Mouse (Mus musculus) T-helper 1 cell (primary cell): ENCODE data around the gene Tas2r115.
"Not testable (repeated sequence)": the region's sequence is repeated elsewhere in the genome, so short reads cannot be mapped to it uniquely, and the experiment has no call there.

Source experiments
- in situ Hi-C: fragments of 300-600 bp; cut with MboI, MseI; formaldehyde crosslinking; loops from one replicate; pipeline ENCODE4 v1.15.1; 2025; ENCODE audit warnings: high pct_unique_total_duplicates

The Tas2r115 gene

GRCm38 (mm10) chr6:132737935-132738334 is at the start of gene Tas2r115:
Tas2r115 (minus strand) TSS chr6:132738035.
- in situ Hi-C loops, result no loop called here

GRCm38 (mm10) chr6:132778062-132778461 is 40.2 kb upstream of the Tas2r115 start, which contains the start of gene Tas2r136:
Tas2r136 (minus strand) TSS chr6:132778162.
- in situ Hi-C loops, result no loop called here

GRCm38 (mm10) chr6:132761831-132762230 is 24.0 kb upstream of the Tas2r115 start, which contains the start of gene Tas2r102:
Tas2r102 (plus strand) TSS chr6:132762131.
- in situ Hi-C loops, result no loop called here

GRCm38 (mm10) chr6:132754430-132754829 is 16.6 kb upstream of the Tas2r115 start, which contains the start of gene Tas2r124:
Tas2r124 (plus strand) TSS chr6:132754730.
- in situ Hi-C loops, result loop anchor here (10.0 kb wide), 1 partner anchor 720 kb away; no protein-coding TSS in a partner anchor

- in situ Hi-C loops, result loop anchor here (10.0 kb wide), 1 partner anchor 725 kb away; no protein-coding TSS in a partner anchor
Measured at GRCm38 (mm10) chr6:132750206-132750605, 12.4 kb upstream of the Tas2r115 start.

- in situ Hi-C loops, result no loop called here
Measured at GRCm38 (mm10) chr6:132711828-132712227, 26.0 kb downstream of the Tas2r115 start, which contains the start of gene Tas2r122. Tas2r122 (minus strand) TSS chr6:132711928.

- in situ Hi-C loops, result no loop called here
Measured at GRCm38 (mm10) chr6:132700907-132701306, 36.9 kb downstream of the Tas2r115 start, which contains the start of gene Tas2r121. Tas2r121 (minus strand) TSS chr6:132701007.

- in situ Hi-C loops, result not testable (repeated sequence)
Measured at GRCm38 (mm10) chr6:132691596-132691995, 46.2 kb downstream of the Tas2r115 start.
